Mouse (Mus musculus) liver, postnatal 0 days (tissue): Measurements from ENCODE around the gene Grik4.

Experiments
- CTCF ChIP-seq: sonication (generic); IDR thresholded peaks from 2 replicates; pipeline ENCODE4 v1.5.1; 2016; ENCODE audit warnings: antibody characterized with exemption, low read depth
- EP300 ChIP-seq: IDR thresholded peaks from 2 replicates; pipeline ENCODE4 v1.6.1; 2016; ENCODE audit warnings: antibody characterized with exemption, low read depth, mild to moderate bottlenecking

- TF ChIP-seq CTCF (no peak), EP300 (no peak)
Measured at GRCm38 (mm10) chr9:42670619-42671018, 273.7 kb downstream of the Grik4 start.
